Mouse (Mus musculus) heart, embryonic 10.5 days (tissue): ENCODE measurements around the gene Dapl1. TPM values are rescaled to one million over a fixed set of nuclear protein-coding genes. Genes with fewer than 3 reads are reported as not detected.

Experiments
- DNase-seq: peaks from one replicate; pipeline ENCODE4 v3.0.0-alpha.2; 2017; ENCODE audit warnings: low spot score
- H3K27ac ChIP-seq: fragments of 300-500 bp; sonication (generic); 2 replicates; pipeline ENCODE4 v1.5.1; 2016; ENCODE audit warnings: mild to moderate bottlenecking
- H3K27me3 ChIP-seq: fragments of 300-500 bp; sonication (generic); 2 replicates; pipeline ENCODE4 v1.6.1; 2016; ENCODE audit warnings: mild to moderate bottlenecking; ENCODE audit not compliant: poor library complexity, insufficient read depth, severe bottlenecking
- H3K36me3 ChIP-seq: fragments of 300-500 bp; sonication (generic); 2 replicates; pipeline ENCODE4 v1.6.1; 2016; ENCODE audit warnings: mild to moderate bottlenecking, moderate library complexity
- H3K4me1 ChIP-seq: fragments of 300-500 bp; sonication (generic); 2 replicates; pipeline ENCODE4 v1.6.1; 2016; ENCODE audit warnings: mild to moderate bottlenecking
- H3K4me3 ChIP-seq: fragments of 300-500 bp; sonication (generic); 2 replicates; pipeline ENCODE4 v1.5.1; 2016; ENCODE audit warnings: mild to moderate bottlenecking, moderate library complexity
- H3K9me3 ChIP-seq: fragments of 300-500 bp; sonication (generic); 2 replicates; pipeline ENCODE4 v1.6.1; 2016; ENCODE audit warnings: mild to moderate bottlenecking, moderate library complexity
- WGBS: fragments of 180-500 bp; shearing (Covaris S2); methylation state at CpG from one replicate; pipeline ENCODE4 v1.1.7; 2016; 5-methylcytosine and 5-hydroxymethylcytosine counted together
- polyA plus RNA-seq: library from polyadenylated mRNA; unstranded; fragments of >200 nt; fragmentation: Nextera tagmentation; extraction: Ambion mirVana; gene quantifications from 2 replicates; pipeline ENCODE4 v1.2.1, GENCODE M21; 2016

The Dapl1 gene
- polyA plus RNA-seq, 1 experiment from 2014 or later: 0.50 TPM

DNA sequence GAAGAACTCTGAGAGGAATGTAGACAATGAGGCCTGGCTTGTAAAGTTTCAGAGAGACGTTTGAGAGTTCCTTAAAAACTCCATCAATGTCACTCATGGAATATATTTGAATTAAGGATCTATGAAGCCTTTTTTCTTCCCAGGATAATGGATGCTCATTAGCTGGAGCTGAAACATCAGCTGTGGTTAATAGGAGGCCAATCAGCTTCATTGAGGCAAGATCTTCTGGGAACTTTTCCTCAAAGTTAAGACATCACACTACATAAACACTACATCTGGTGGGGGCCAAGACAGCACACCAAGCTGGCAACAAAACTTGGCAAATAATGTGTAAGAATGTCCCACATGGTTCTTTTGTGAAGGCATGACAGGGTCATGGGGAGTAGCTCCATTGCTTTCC, 68.3 kb downstream of the Dapl1 start:
- 57% methylated on average over 1 of the region's 1 CpGs for WGBS
- no peaks in the 10 kb centered on the region for H3K9me3 ChIP-seq
- DNase-seq: no peak
- H3K27me3 ChIP-seq: no peaks in the 10 kb centered on the region
- no peak overlapping the region for H3K27ac ChIP-seq
- H3K4me3 ChIP-seq: no peak overlapping the region
- no peaks in the 10 kb centered on the region for H3K36me3 ChIP-seq
- H3K4me1 ChIP-seq: no peaks in the 10 kb centered on the region

DNA sequence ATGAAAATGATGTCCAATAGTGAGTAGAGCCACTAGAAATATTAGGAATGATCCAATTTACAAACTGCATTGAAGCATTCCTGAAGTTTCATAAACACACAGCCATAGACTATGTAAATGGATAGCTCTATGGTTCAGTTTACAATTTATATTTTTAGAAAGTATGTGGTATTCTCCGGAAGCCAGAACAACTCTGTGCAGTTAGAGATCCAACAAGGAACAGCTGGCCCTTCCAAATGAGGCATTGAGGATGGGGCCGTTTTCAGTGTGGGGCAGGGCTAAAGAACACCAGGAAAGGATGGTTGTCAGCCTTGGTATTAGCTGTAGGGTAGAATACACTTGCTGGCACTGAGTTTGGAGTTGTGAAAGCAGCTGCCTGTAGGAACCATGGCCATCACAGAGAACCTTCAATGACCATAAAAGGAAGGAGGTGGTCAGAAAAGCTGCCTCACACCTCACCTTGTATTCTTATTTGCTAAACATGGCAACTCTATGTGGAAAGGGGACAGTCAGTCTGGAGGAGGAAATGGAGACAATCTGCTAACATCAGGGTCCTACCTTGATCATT, 70.0 kb downstream of the Dapl1 start:
- DNase-seq: no peak
- WGBS: 89% methylated on average over 2 of the region's 2 CpGs
- H3K27ac ChIP-seq: no peak overlapping the region

More for the DNA sequence above, 70.0 kb downstream of the Dapl1 start:
- Histone ChIP-seq H3K9me3 (no peaks in the 10 kb centered on the region), H3K36me3 (no peaks in the 10 kb centered on the region), H3K4me3 (no peak overlapping the region), H3K4me1 (no peaks in the 10 kb centered on the region), H3K27me3 (no peaks in the 10 kb centered on the region)

Other genes with a start within 250 kb of the Dapl1 start
- gene Tanc1, start 127.4 kb downstream of the Dapl1 start, polyA plus RNA-seq: 40.7 and 41.3 TPM in 2 replicates